ENCODE assay signal across 8 mouse cellular contexts in the genomic region with DNA sequence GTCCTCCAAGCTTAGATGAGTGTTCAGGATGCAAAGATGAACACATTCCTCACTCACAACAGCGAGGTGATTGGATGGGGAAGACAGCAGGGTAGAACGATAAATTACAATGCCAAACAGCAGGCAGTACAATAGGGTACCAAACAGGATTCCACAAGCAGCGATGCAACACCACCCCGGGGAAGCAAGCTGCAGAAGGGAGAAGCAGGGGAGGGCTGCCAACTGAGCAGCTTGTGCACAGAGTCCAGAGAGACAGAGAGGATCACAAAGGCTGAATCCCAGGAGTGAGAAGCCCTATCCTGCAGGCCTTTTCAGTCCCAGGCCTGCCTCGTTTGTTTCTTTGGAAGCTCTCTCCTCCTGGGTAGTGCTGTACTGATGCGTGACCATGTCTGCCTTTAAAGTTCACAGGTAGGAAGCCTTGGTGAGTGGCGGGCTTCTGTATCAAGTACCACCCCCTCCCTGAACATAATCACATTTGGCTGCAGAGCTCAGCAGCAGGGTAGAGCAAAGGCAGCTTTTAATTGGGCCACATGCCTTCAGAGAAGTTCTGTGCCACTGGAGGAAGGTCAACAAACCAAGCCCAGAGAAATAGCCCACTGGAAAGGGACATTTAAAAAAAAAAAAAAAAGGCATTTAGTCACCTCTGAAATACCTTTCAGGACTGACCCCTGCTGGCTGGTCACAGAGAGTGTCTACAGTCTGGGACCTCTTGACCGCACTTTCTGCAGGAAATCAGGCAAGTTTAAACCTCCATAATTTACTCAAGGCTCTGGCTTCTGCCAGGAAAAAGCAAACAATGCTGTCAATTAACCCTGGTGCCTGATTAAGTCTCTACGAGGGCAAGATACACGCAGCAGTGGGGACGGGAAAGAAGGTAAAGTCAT.
DNase-seq lines count a peak whose midpoint lies in the region; ATAC-seq lines count a peak whose summit lies in the region.

No protein-coding gene starts in this region.

- peak overlapping the region; percentile 33; the same call in 1 of the 2 replicates for H3K27ac ChIP-seq in heart, embryonic 10.5 days
- peak overlapping the region; percentile 53 for H3K27ac ChIP-seq in forebrain, embryonic 15.5 days (replicated peaks)
- H3K27ac ChIP-seq in limb, embryonic 11.5 days (replicated peaks; ENCODE audit: low read depth, low read length), result no peak overlapping the region

- no peak overlapping the region for H3K4me3 ChIP-seq in heart, embryonic 10.5 days
- H3K4me3 ChIP-seq in forebrain, embryonic 15.5 days, result no peak overlapping the region
- H3K4me3 ChIP-seq in limb, embryonic 11.5 days (ENCODE audit: low read depth, low read length), result no peak overlapping the region

- no peak for DNase-seq in heart, embryonic 10.5 days (ENCODE audit: low spot score)
- DNase-seq in heart, adult 8-10 months (ENCODE audit: low spot score), result no peak
- DNase-seq in brain, adult 2 months (ENCODE audit: low read depth, low spot score), result peak; percentile 88
- DNase-seq in limb, embryonic 11.5 days (ENCODE audit: low spot score), result peak; percentile 46
- DNase-seq in thymus, postnatal 4 days, result no peak
- no peak for DNase-seq in thymus, postnatal 14 days
- DNase-seq in heart, postnatal 10 days, result no peak

- no peak overlapping the region for H3K4me2 ChIP-seq in forebrain, embryonic 15.5 days (replicated peaks)
- H3K4me2 ChIP-seq in limb, embryonic 11.5 days (ENCODE audit: low read depth, severe bottlenecking), result no peak overlapping the region

- no peaks in the 10 kb centered on the region for H3K36me3 ChIP-seq in heart, embryonic 10.5 days
- no peaks in the 10 kb centered on the region for H3K36me3 ChIP-seq in forebrain, embryonic 15.5 days
- no peaks in the 10 kb centered on the region for H3K36me3 ChIP-seq in limb, embryonic 11.5 days (ENCODE audit: control insufficient read depth, insufficient read depth, low read length)

- ATAC-seq in forebrain, embryonic 15.5 days (replicated peaks), result peak; percentile 80
- no peak for ATAC-seq in limb, embryonic 11.5 days (ENCODE audit: insufficient number of reproducible peaks, low FRiP score, low TSS enrichment, low read depth)

- intact Hi-C loops in heart, postnatal 10 days (cut with DNase I), result no loop called here

- H3K9me3 ChIP-seq in heart, embryonic 10.5 days, result no peaks in the 10 kb centered on the region
- H3K9me3 ChIP-seq in forebrain, embryonic 15.5 days, result no peaks in the 10 kb centered on the region
- H3K9me3 ChIP-seq in limb, embryonic 11.5 days (ENCODE audit: control insufficient read depth, low read length), result no peaks in the 10 kb centered on the region

- WGBS in heart, embryonic 10.5 days, result 42% methylated on average over 11 of the region's 11 CpGs
- WGBS in forebrain, embryonic 15.5 days, result 15% methylated on average over 11 of the region's 11 CpGs
- WGBS in limb, embryonic 11.5 days, result 16% methylated on average over 11 of the region's 11 CpGs

- H3K9ac ChIP-seq in forebrain, embryonic 15.5 days (replicated peaks), result no peak overlapping the region
- no peak overlapping the region for H3K9ac ChIP-seq in limb, embryonic 11.5 days (ENCODE audit: low read length)

- H3K4me1 ChIP-seq in heart, embryonic 10.5 days, result peaks cover 57% of the 10 kb centered on the region
- H3K4me1 ChIP-seq in forebrain, embryonic 15.5 days, result peaks cover 22% of the 10 kb centered on the region
- H3K4me1 ChIP-seq in limb, embryonic 11.5 days (ENCODE audit: control insufficient read depth, insufficient read depth, low read length), result peaks cover 47% of the 10 kb centered on the region

- no peaks in the 10 kb centered on the region for H3K27me3 ChIP-seq in heart, embryonic 10.5 days (ENCODE audit: insufficient read depth, poor library complexity, severe bottlenecking)
- H3K27me3 ChIP-seq in forebrain, embryonic 15.5 days, result no peaks in the 10 kb centered on the region
- H3K27me3 ChIP-seq in limb, embryonic 11.5 days (ENCODE audit: control insufficient read depth, insufficient read depth, low read length), result no peaks in the 10 kb centered on the region

Comparison
In these comparisons a context has a peak if more than half of its experiments do, and no peak if none do; other contexts are left out.
1. DNase-seq: peak in brain, adult 2 months (single experiment) and limb, embryonic 11.5 days (single experiment); none in heart, embryonic 10.5 days (single experiment), heart, adult 8-10 months (single experiment), thymus, postnatal 4 days (single experiment), thymus, postnatal 14 days (single experiment) and heart, postnatal 10 days (0 of 2).